Mouse (Mus musculus): Measurements from ENCODE around the gene Fgfr4. TPM values are rescaled to one million over a fixed set of nuclear protein-coding genes. Genes with fewer than 3 reads are reported as not detected.

Gene Fgfr4
- polyA plus RNA-seq, 1 experiment: 0.63 TPM

GRCm38 (mm10) chr13:55205448-55206205, 53.2 kb downstream of the Fgfr4 start:
- Histone ChIP-seq H3K36me3 (ENCODE audit: control insufficient read depth, insufficient read depth, low read length) (no peaks in the 10 kb centered on the region), H3K27ac (ENCODE audit: control insufficient read depth, insufficient read depth, low read length) (no peak overlapping the region), H3K27me3 (ENCODE audit: control insufficient read depth, insufficient read depth, low read length) (no peaks in the 10 kb centered on the region), H3K4me1 (replicated peaks; ENCODE audit: control insufficient read depth, insufficient read depth, low read length) (peaks cover 7% of the 10 kb centered on the region; the same call in 1 of the 2 replicates), H3K4me3 (ENCODE audit: control insufficient read depth, insufficient read depth, low read length) (no peak overlapping the region)
- WGBS: 98% methylated on average over 6 of the region's 6 CpGs
- TF ChIP-seq CTCF (IDR thresholded peaks at IDR 0.05; ENCODE audit: borderline replicate concordance, control insufficient read depth, extremely low read depth, insufficient read depth, low read length, poor library complexity) (no peak), POLR2A (IDR thresholded peaks at IDR 0.05; ENCODE audit: control insufficient read depth, extremely low read depth, insufficient read depth, low read length, poor library complexity) (no peak)
- DNase-seq: no peak

GRCm38 (mm10) chr13:55208837-55209648, 56.6 kb downstream of the Fgfr4 start:
- H3K27me3 ChIP-seq (ENCODE audit: control insufficient read depth, insufficient read depth, low read length): no peaks in the 10 kb centered on the region
- WGBS: 96% methylated on average over 13 of the region's 13 CpGs
- no peak for DNase-seq

GRCm38 (mm10) chr13:55209649-55210192, 57.3 kb downstream of the Fgfr4 start, which contains the start of gene Nsd1:
Gene Nsd1 (plus strand): TSS chr13:55209782.
- H3K36me3 ChIP-seq (ENCODE audit: control insufficient read depth, insufficient read depth, low read length): peaks cover 8% of the 10 kb centered on the region; the same call in 1 of the 2 replicates
- WGBS: 87% methylated on average over 31 of the region's 31 CpGs
- TF ChIP-seq POLR2A (IDR thresholded peaks at IDR 0.05; ENCODE audit: control insufficient read depth, extremely low read depth, insufficient read depth, low read length, poor library complexity) (no peak), CTCF (IDR thresholded peaks at IDR 0.05; ENCODE audit: borderline replicate concordance, control insufficient read depth, extremely low read depth, insufficient read depth, low read length, poor library complexity) (no peak)
- H3K27ac ChIP-seq (ENCODE audit: control insufficient read depth, insufficient read depth, low read length): peak within 1 kb of the TSS; percentile 68
- H3K27me3 ChIP-seq (ENCODE audit: control insufficient read depth, insufficient read depth, low read length): no peaks in the 10 kb centered on the region
- H3K4me1 ChIP-seq (replicated peaks; ENCODE audit: control insufficient read depth, insufficient read depth, low read length): peaks cover 20% of the 10 kb centered on the region
- peak within 1 kb of the TSS; percentile 59 for H3K4me3 ChIP-seq (ENCODE audit: control insufficient read depth, insufficient read depth, low read length)
- no peak for DNase-seq

More at GRCm38 (mm10) chr13:55208837-55209648, 56.6 kb downstream of the Fgfr4 start:
- Histone ChIP-seq H3K4me3 (ENCODE audit: control insufficient read depth, insufficient read depth, low read length) (no peak overlapping the region), H3K36me3 (ENCODE audit: control insufficient read depth, insufficient read depth, low read length) (peaks cover 4% of the 10 kb centered on the region; the same call in 1 of the 2 replicates), H3K27ac (ENCODE audit: control insufficient read depth, insufficient read depth, low read length) (no peak overlapping the region), H3K4me1 (replicated peaks; ENCODE audit: control insufficient read depth, insufficient read depth, low read length) (peaks cover 18% of the 10 kb centered on the region)
- no peak for TF ChIP-seq POLR2A (IDR thresholded peaks at IDR 0.05; ENCODE audit: control insufficient read depth, extremely low read depth, insufficient read depth, low read length, poor library complexity)
- TF ChIP-seq CTCF (IDR thresholded peaks at IDR 0.05; ENCODE audit: borderline replicate concordance, control insufficient read depth, extremely low read depth, insufficient read depth, low read length, poor library complexity): no peak

- 17% methylated on average over 70 of the region's 77 CpGs for WGBS
- Histone ChIP-seq H3K36me3 (ENCODE audit: control insufficient read depth, insufficient read depth, low read length) (peaks cover 8% of the 10 kb centered on the region; the same call in 1 of the 2 replicates), H3K27me3 (ENCODE audit: control insufficient read depth, insufficient read depth, low read length) (no peaks in the 10 kb centered on the region), H3K27ac (ENCODE audit: control insufficient read depth, insufficient read depth, low read length) (peak overlapping the region; percentile 68), H3K4me1 (replicated peaks; ENCODE audit: control insufficient read depth, insufficient read depth, low read length) (peaks cover 20% of the 10 kb centered on the region), H3K4me3 (ENCODE audit: control insufficient read depth, insufficient read depth, low read length) (peak overlapping the region; percentile 59)
- peak; percentile 53 for DNase-seq
- no peak for TF ChIP-seq POLR2A (IDR thresholded peaks at IDR 0.05; ENCODE audit: control insufficient read depth, extremely low read depth, insufficient read depth, low read length, poor library complexity)
- TF ChIP-seq CTCF (IDR thresholded peaks at IDR 0.05; ENCODE audit: borderline replicate concordance, control insufficient read depth, extremely low read depth, insufficient read depth, low read length, poor library complexity): no peak
These were observed 57.9 kb downstream of the Fgfr4 start for GRCm38 (mm10) chr13:55210193-55210970.

GRCm38 (mm10) chr13:55210971-55211220, 58.5 kb downstream of the Fgfr4 start:
- H3K4me1 ChIP-seq (replicated peaks; ENCODE audit: control insufficient read depth, insufficient read depth, low read length): peaks cover 20% of the 10 kb centered on the region
- under 1% methylated on average over 17 of the region's 17 CpGs for WGBS

More at GRCm38 (mm10) chr13:55210971-55211220, 58.5 kb downstream of the Fgfr4 start:
- DNase-seq: no peak
- TF ChIP-seq CTCF (IDR thresholded peaks at IDR 0.05; ENCODE audit: borderline replicate concordance, control insufficient read depth, extremely low read depth, insufficient read depth, low read length, poor library complexity) (no peak), POLR2A (IDR thresholded peaks at IDR 0.05; ENCODE audit: control insufficient read depth, extremely low read depth, insufficient read depth, low read length, poor library complexity) (no peak)
- Histone ChIP-seq H3K36me3 (ENCODE audit: control insufficient read depth, insufficient read depth, low read length) (peaks cover 8% of the 10 kb centered on the region; the same call in 1 of the 2 replicates), H3K4me3 (ENCODE audit: control insufficient read depth, insufficient read depth, low read length) (peak overlapping the region; percentile 59), H3K27ac (ENCODE audit: control insufficient read depth, insufficient read depth, low read length) (peak overlapping the region; percentile 68), H3K27me3 (ENCODE audit: control insufficient read depth, insufficient read depth, low read length) (no peaks in the 10 kb centered on the region)
